Mouse (Mus musculus) midbrain, embryonic 14.5 days (tissue): ENCODE results near the gene Gm45021. TPM values are rescaled to one million over a fixed set of nuclear protein-coding genes. Genes with fewer than 3 reads are reported as not detected.

Experiments
- ATAC-seq: fragments of 200-750 bp; cut with Nextera tagmentation; 2 replicates; pipeline ENCODE4 v1.8.0; 2017; ENCODE audit warnings: moderate number of reproducible peaks, moderate library complexity; ENCODE audit not compliant: low FRiP score, low TSS enrichment
- DNase-seq: peaks from one replicate; pipeline ENCODE4 v3.0.0-alpha.2; 2015
- H3K27ac ChIP-seq: fragments of 300-500 bp; sonication (generic); replicated peaks from 2 replicates; pipeline ENCODE4 v1.5.1; 2014; ENCODE audit warnings: mild to moderate bottlenecking, low read depth, low read length, moderate library complexity
- H3K27me3 ChIP-seq: fragments of 300-500 bp; sonication (generic); 2 replicates; pipeline ENCODE4 v1.6.1; 2014; ENCODE audit warnings: low read length, control low read depth, mixed read lengths; ENCODE audit not compliant: control insufficient read depth, insufficient read depth
- H3K36me3 ChIP-seq: fragments of 300-500 bp; sonication (generic); 2 replicates; pipeline ENCODE4 v1.6.1; 2014; ENCODE audit warnings: low read length, control low read depth; ENCODE audit not compliant: control insufficient read depth, insufficient read depth
- H3K4me1 ChIP-seq: fragments of 300-500 bp; sonication (generic); 2 replicates; pipeline ENCODE4 v1.6.1; 2014; ENCODE audit warnings: mild to moderate bottlenecking, antibody characterized with exemption, low read length, control low read depth; ENCODE audit not compliant: control insufficient read depth, insufficient read depth
- H3K4me2 ChIP-seq: fragments of 300-500 bp; sonication (generic); 2 replicates; pipeline ENCODE4 v1.6.1; 2014; ENCODE audit warnings: mild to moderate bottlenecking, low read length, moderate library complexity
- H3K4me3 ChIP-seq: fragments of 300-500 bp; sonication (generic); replicated peaks from 2 replicates; pipeline ENCODE4 v1.5.1; 2014; ENCODE audit warnings: low read depth, low read length
- H3K9ac ChIP-seq: fragments of 300-500 bp; sonication (generic); replicated peaks from 2 replicates; pipeline ENCODE4 v1.6.1; 2014; ENCODE audit warnings: mild to moderate bottlenecking, low read length, moderate library complexity
- H3K9me3 ChIP-seq: fragments of 300-500 bp; sonication (generic); 2 replicates; pipeline ENCODE4 v1.6.1; 2016; ENCODE audit warnings: low read length, control low read depth, mixed read lengths; ENCODE audit not compliant: control insufficient read depth
- WGBS: fragments of 180-500 bp; shearing (Covaris S2); extraction: QIAGEN DNeasy Blood & Tissue Kit; methylation state at CpG from one replicate; pipeline ENCODE4 v1.1.7; 2014; 5-methylcytosine and 5-hydroxymethylcytosine counted together
- polyA plus RNA-seq: library from polyadenylated mRNA; unstranded; fragments of >200 nt; fragmentation: Nextera tagmentation; extraction: Ambion mirVana; gene quantifications from 2 replicates; pipeline ENCODE4 v1.2.1, GENCODE M21; 2014

Gm45021 gene
- polyA plus RNA-seq, 1 experiment from 2014 or later = not detected

- Histone ChIP-seq H3K36me3 (0 out of 2 replicates have a peak, but pooled peaks cover 3% of the 10 kb centered on the region), H3K4me3 (no peak overlapping the region), H3K4me1 (peaks cover 9% of the 10 kb centered on the region; the same call in 1 of the 2 replicates), H3K27me3 (no peaks in the 10 kb centered on the region), H3K9ac (no peak overlapping the region), H3K9me3 (no peaks in the 10 kb centered on the region), H3K27ac (no peak overlapping the region), H3K4me2 (no peak overlapping the region)
- ATAC-seq = no peak
- WGBS = 71% methylated on average over 4 of the region's 4 CpGs
- DNase-seq = no peak
Measured at GRCm38 (mm10) chr6:48552918-48553317, 36.5 kb upstream of the Gm45021 start.

GRCm38 (mm10) chr6:48553819-48554218 is 35.6 kb upstream of the Gm45021 start:
- Histone ChIP-seq H3K9ac (peak overlapping the region; percentile 76), H3K9me3 (no peaks in the 10 kb centered on the region), H3K27me3 (no peaks in the 10 kb centered on the region), H3K4me3 (peak overlapping the region; percentile 45), H3K36me3 (peaks cover 5% of the 10 kb centered on the region; the same call in 1 of the 2 replicates), H3K4me1 (peaks cover 9% of the 10 kb centered on the region; the same call in 1 of the 2 replicates), H3K27ac (peak overlapping the region; percentile 98), H3K4me2 (peak overlapping the region; percentile 79)
- DNase-seq (no peak), ATAC-seq (no peak)
- 70% methylated on average over 4 of the region's 4 CpGs for WGBS

- WGBS = under 1% methylated on average over 39 of the region's 39 CpGs
- H3K9me3 ChIP-seq = no peaks in the 10 kb centered on the region
- H3K4me3 ChIP-seq = peak within 1 kb of the TSS; percentile 45
Measured at GRCm38 (mm10) chr6:48554280-48555103, 34.9 kb upstream of the Gm45021 start, which contains the start of gene Lrrc61. Lrrc61 (plus strand) TSS chr6:48554796.

GRCm38 (mm10) chr6:48555104-48555890 is 34.1 kb upstream of the Gm45021 start:
- H3K27me3 ChIP-seq = no peaks in the 10 kb centered on the region
- peak; percentile 90 for DNase-seq
- peaks cover 19% of the 10 kb centered on the region; the same call in 1 of the 2 replicates for H3K36me3 ChIP-seq
- 27% methylated on average over 14 of the region's 14 CpGs for whole genome bisulfite sequencing
- peak overlapping the region; percentile 45 for H3K4me3 ChIP-seq
- peak overlapping the region; percentile 98 for H3K27ac ChIP-seq
- ATAC-seq = peak; percentile 83
- H3K9me3 ChIP-seq = no peaks in the 10 kb centered on the region
- peak overlapping the region; percentile 79 for H3K4me2 ChIP-seq
- H3K9ac ChIP-seq = peak overlapping the region; percentile 76
- peaks cover 9% of the 10 kb centered on the region; the same call in 1 of the 2 replicates for H3K4me1 ChIP-seq

More at GRCm38 (mm10) chr6:48554280-48555103, 34.9 kb upstream of the Gm45021 start, which contains the start of gene Lrrc61:
- peak within 1 kb of the TSS; percentile 76 for H3K9ac ChIP-seq
- peak within 1 kb of the TSS; percentile 98 for H3K27ac ChIP-seq
- peak; percentile 94 for ATAC-seq
- peak within 1 kb of the TSS; percentile 79 for H3K4me2 ChIP-seq
- H3K36me3 ChIP-seq = peaks cover 12% of the 10 kb centered on the region; the same call in 1 of the 2 replicates
- peaks cover 9% of the 10 kb centered on the region; the same call in 1 of the 2 replicates for H3K4me1 ChIP-seq
- no peaks in the 10 kb centered on the region for H3K27me3 ChIP-seq
- DNase-seq = peak; percentile 97

- DNase-seq = no peak
- H3K36me3 ChIP-seq = peaks cover 21% of the 10 kb centered on the region; the same call in 1 of the 2 replicates
- no peak for ATAC-seq
- H3K9me3 ChIP-seq = no peaks in the 10 kb centered on the region
- no peak overlapping the region for H3K4me3 ChIP-seq
- peaks cover 9% of the 10 kb centered on the region; the same call in 1 of the 2 replicates for H3K4me1 ChIP-seq
- 0 out of 2 replicates have a peak overlapping the region, but pooled peaks have one; percentile 98 for H3K27ac ChIP-seq
- H3K4me2 ChIP-seq = peak overlapping the region; percentile 79
- no peaks in the 10 kb centered on the region for H3K27me3 ChIP-seq
- WGBS = 86% methylated on average over 3 of the region's 3 CpGs
- no peak overlapping the region for H3K9ac ChIP-seq
Measured at GRCm38 (mm10) chr6:48555956-48556355, 33.5 kb upstream of the Gm45021 start.

GRCm38 (mm10) chr6:48565693-48566310 is 23.6 kb upstream of the Gm45021 start:
- Histone ChIP-seq H3K9ac (no peak overlapping the region), H3K4me2 (no peak overlapping the region), H3K4me3 (no peak overlapping the region), H3K27me3 (no peaks in the 10 kb centered on the region), H3K27ac (no peak overlapping the region), H3K9me3 (no peaks in the 10 kb centered on the region), H3K36me3 (peaks cover 47% of the 10 kb centered on the region; the same call in 1 of the 2 replicates), H3K4me1 (no peaks in the 10 kb centered on the region)
- 94% methylated on average over 4 of the region's 4 CpGs for WGBS
- ATAC-seq = no peak
- DNase-seq = no peak

GRCm38 (mm10) chr6:48566312-48566711 is 23.1 kb upstream of the Gm45021 start:
- no peak overlapping the region for H3K4me3 ChIP-seq
- DNase-seq (no peak), ATAC-seq (no peak)
- no peak overlapping the region for H3K27ac ChIP-seq
- WGBS = 76% methylated on average over 5 of the region's 5 CpGs
- peaks cover 47% of the 10 kb centered on the region; the same call in 1 of the 2 replicates for H3K36me3 ChIP-seq
- H3K4me1 ChIP-seq = no peaks in the 10 kb centered on the region
- no peaks in the 10 kb centered on the region for H3K27me3 ChIP-seq
- no peaks in the 10 kb centered on the region for H3K9me3 ChIP-seq
- H3K4me2 ChIP-seq = no peak overlapping the region
- no peak overlapping the region for H3K9ac ChIP-seq
